Mouse (Mus musculus) embryonic facial prominence, embryonic 13.5 days (tissue): ENCODE data around the gene Atl1. TPM values are rescaled to one million over a fixed set of nuclear protein-coding genes. Genes with fewer than 3 reads are reported as not detected.

Source experiments
- ATAC-seq: fragments of 200-750 bp; cut with Nextera tagmentation; 2 replicates; pipeline ENCODE4 v1.8.0; 2017; ENCODE audit warnings: low read depth; ENCODE audit not compliant: insufficient number of reproducible peaks, insufficient read depth, low FRiP score, low TSS enrichment
- H3K27ac ChIP-seq: fragments of 300-500 bp; sonication (generic); 2 replicates; pipeline ENCODE4 v1.5.1; 2015; ENCODE audit warnings: moderate library complexity, mild to moderate bottlenecking, inconsistent platforms
- H3K27me3 ChIP-seq: fragments of 300-500 bp; sonication (generic); 2 replicates; pipeline ENCODE4 v1.6.1; 2015; ENCODE audit warnings: mild to moderate bottlenecking, inconsistent platforms
- H3K36me3 ChIP-seq: fragments of 300-500 bp; sonication (generic); 2 replicates; pipeline ENCODE4 v1.6.1; 2015; ENCODE audit warnings: mild to moderate bottlenecking, inconsistent platforms
- H3K4me1 ChIP-seq: fragments of 300-500 bp; sonication (generic); 2 replicates; pipeline ENCODE4 v1.6.1; 2015; ENCODE audit warnings: inconsistent platforms
- H3K4me2 ChIP-seq: fragments of 300-500 bp; sonication (generic); 2 replicates; pipeline ENCODE4 v1.6.1; 2015; ENCODE audit warnings: moderate library complexity, mild to moderate bottlenecking, inconsistent platforms
- H3K4me3 ChIP-seq: fragments of 300-500 bp; sonication (generic); 2 replicates; pipeline ENCODE4 v1.5.1; 2015; ENCODE audit warnings: mild to moderate bottlenecking, inconsistent platforms
- H3K9ac ChIP-seq: fragments of 300-500 bp; sonication (generic); 2 replicates; pipeline ENCODE4 v1.6.1; 2015; ENCODE audit warnings: mild to moderate bottlenecking, inconsistent platforms
- H3K9me3 ChIP-seq: fragments of 300-500 bp; sonication (generic); 2 replicates; pipeline ENCODE4 v1.6.1; 2016; ENCODE audit warnings: inconsistent platforms
- WGBS: fragments of 180-500 bp; shearing (Covaris S2); methylation state at CpG from one replicate; pipeline ENCODE4 v1.1.7; 2015; ENCODE audit warnings: mixed read lengths; 5-methylcytosine and 5-hydroxymethylcytosine counted together
- polyA plus RNA-seq: library from polyadenylated mRNA; unstranded; fragments of >200 nt; fragmentation: Nextera tagmentation; extraction: Ambion mirVana; gene quantifications from 2 replicates; pipeline ENCODE4 v1.2.1, GENCODE M21; 2015

Gene Atl1
- polyA plus RNA-seq, 1 experiment from 2014 or later: 5.5 TPM

- Histone ChIP-seq H3K4me3 (no peak overlapping the region), H3K4me1 (0 out of 2 replicates have a peak, but pooled peaks cover 4% of the 10 kb centered on the region), H3K27ac (no peak overlapping the region), H3K36me3 (peaks cover 25% of the 10 kb centered on the region), H3K4me2 (no peak overlapping the region), H3K9me3 (no peaks in the 10 kb centered on the region), H3K27me3 (no peaks in the 10 kb centered on the region), H3K9ac (no peak overlapping the region)
- WGBS: 98% methylated on average over 2 of the region's 2 CpGs
- no peak for ATAC-seq
Measured at GRCm38 (mm10) chr12:69857597-69857996, 34.8 kb upstream of the Atl1 start.

GRCm38 (mm10) chr12:69858847-69859246 is 33.6 kb upstream of the Atl1 start:
- Histone ChIP-seq H3K4me1 (0 out of 2 replicates have a peak, but pooled peaks cover 10% of the 10 kb centered on the region), H3K4me3 (no peak overlapping the region), H3K9ac (no peak overlapping the region), H3K36me3 (peaks cover 17% of the 10 kb centered on the region), H3K27me3 (no peaks in the 10 kb centered on the region), H3K4me2 (no peak overlapping the region), H3K9me3 (no peaks in the 10 kb centered on the region), H3K27ac (no peak overlapping the region)
- WGBS: 89% methylated on average over 4 of the region's 4 CpGs
- ATAC-seq: no peak

- WGBS: 63% methylated on average over 5 of the region's 5 CpGs
- H3K4me3 ChIP-seq: no peak overlapping the region
- peaks cover 18% of the 10 kb centered on the region for H3K36me3 ChIP-seq
Measured at GRCm38 (mm10) chr12:69863505-69863904, 28.9 kb upstream of the Atl1 start.

GRCm38 (mm10) chr12:69864164-69864692 is 28.2 kb upstream of the Atl1 start:
- H3K9ac ChIP-seq: no peak overlapping the region
- no peak overlapping the region for H3K4me2 ChIP-seq
- H3K4me3 ChIP-seq: no peak overlapping the region
- H3K27me3 ChIP-seq: no peaks in the 10 kb centered on the region
- H3K36me3 ChIP-seq: peaks cover 18% of the 10 kb centered on the region
- H3K9me3 ChIP-seq: no peaks in the 10 kb centered on the region
- 57% methylated on average over 4 of the region's 4 CpGs for WGBS
- ATAC-seq: no peak
- no peak overlapping the region for H3K27ac ChIP-seq
- H3K4me1 ChIP-seq: peaks cover 15% of the 10 kb centered on the region; the same call in 1 of the 2 replicates

More at GRCm38 (mm10) chr12:69863505-69863904, 28.9 kb upstream of the Atl1 start:
- Histone ChIP-seq H3K4me1 (peaks cover 18% of the 10 kb centered on the region; the same call in 1 of the 2 replicates), H3K27me3 (no peaks in the 10 kb centered on the region), H3K4me2 (no peak overlapping the region), H3K9me3 (no peaks in the 10 kb centered on the region), H3K27ac (no peak overlapping the region), H3K9ac (no peak overlapping the region)
- no peak for ATAC-seq

GRCm38 (mm10) chr12:69867338-69867737 is 25.1 kb upstream of the Atl1 start:
- no peak for ATAC-seq
- 85% methylated on average over 5 of the region's 5 CpGs for WGBS
- no peak overlapping the region for H3K4me3 ChIP-seq

GRCm38 (mm10) chr12:69871632-69872031 is 20.8 kb upstream of the Atl1 start:
- peaks cover 9% of the 10 kb centered on the region for H3K4me1 ChIP-seq
- peaks cover 36% of the 10 kb centered on the region for H3K36me3 ChIP-seq
- WGBS: 97% methylated on average over 5 of the region's 5 CpGs
- no peak for ATAC-seq
- no peak overlapping the region for H3K4me3 ChIP-seq
- H3K9me3 ChIP-seq: no peaks in the 10 kb centered on the region
- no peak overlapping the region for H3K4me2 ChIP-seq
- H3K27me3 ChIP-seq: no peaks in the 10 kb centered on the region
- no peak overlapping the region for H3K9ac ChIP-seq
- no peak overlapping the region for H3K27ac ChIP-seq

More at GRCm38 (mm10) chr12:69867338-69867737, 25.1 kb upstream of the Atl1 start:
- Histone ChIP-seq H3K4me1 (peaks cover 20% of the 10 kb centered on the region), H3K36me3 (peaks cover 43% of the 10 kb centered on the region), H3K27ac (no peak overlapping the region), H3K4me2 (no peak overlapping the region), H3K9ac (no peak overlapping the region), H3K9me3 (no peaks in the 10 kb centered on the region), H3K27me3 (no peaks in the 10 kb centered on the region)

- Histone ChIP-seq H3K27ac (no peak overlapping the region), H3K27me3 (no peaks in the 10 kb centered on the region), H3K4me3 (no peak overlapping the region), H3K4me1 (peaks cover 41% of the 10 kb centered on the region), H3K36me3 (no peaks in the 10 kb centered on the region), H3K9ac (no peak overlapping the region), H3K4me2 (no peak overlapping the region), H3K9me3 (no peaks in the 10 kb centered on the region)
- no peak for ATAC-seq
- WGBS: 77% methylated on average over 9 of the region's 9 CpGs
Measured at GRCm38 (mm10) chr12:69877842-69878363, 14.5 kb upstream of the Atl1 start.

- Histone ChIP-seq H3K4me1 (peaks cover 41% of the 10 kb centered on the region), H3K9me3 (no peaks in the 10 kb centered on the region), H3K27me3 (no peaks in the 10 kb centered on the region), H3K36me3 (no peaks in the 10 kb centered on the region), H3K4me3 (peak overlapping the region; percentile 6; the same call in 1 of the 2 replicates), H3K9ac (no peak overlapping the region), H3K4me2 (peak overlapping the region; percentile 44), H3K27ac (peak overlapping the region; percentile 81)
- WGBS: 6% methylated on average over 4 of the region's 4 CpGs
- ATAC-seq: peak; percentile 57; the same call in 1 of the 2 replicates
Measured at GRCm38 (mm10) chr12:69879172-69879665, 13.2 kb upstream of the Atl1 start.

GRCm38 (mm10) chr12:69879739-69880138 is 12.7 kb upstream of the Atl1 start:
- ATAC-seq: no peak
- H3K4me3 ChIP-seq: peak overlapping the region; percentile 6; the same call in 1 of the 2 replicates
- no peak overlapping the region for H3K9ac ChIP-seq
- 7% methylated on average over 6 of the region's 6 CpGs for WGBS
- peak overlapping the region; percentile 81 for H3K27ac ChIP-seq
- peak overlapping the region; percentile 44 for H3K4me2 ChIP-seq
- H3K27me3 ChIP-seq: no peaks in the 10 kb centered on the region
- no peaks in the 10 kb centered on the region for H3K36me3 ChIP-seq
- peaks cover 41% of the 10 kb centered on the region for H3K4me1 ChIP-seq
- H3K9me3 ChIP-seq: no peaks in the 10 kb centered on the region

GRCm38 (mm10) chr12:69881198-69881905 is 11.1 kb upstream of the Atl1 start:
- H3K9ac ChIP-seq: no peak overlapping the region
- no peak overlapping the region for H3K4me3 ChIP-seq
- H3K4me1 ChIP-seq: peaks cover 41% of the 10 kb centered on the region
- 0 out of 2 replicates have a peak, but pooled peaks cover 4% of the 10 kb centered on the region for H3K36me3 ChIP-seq
- no peaks in the 10 kb centered on the region for H3K9me3 ChIP-seq
- 34% methylated on average over 10 of the region's 10 CpGs for WGBS
- no peak overlapping the region for H3K4me2 ChIP-seq
- no peak for ATAC-seq
- no peak overlapping the region for H3K27ac ChIP-seq
- H3K27me3 ChIP-seq: no peaks in the 10 kb centered on the region

GRCm38 (mm10) chr12:69884053-69884452 is 8.4 kb upstream of the Atl1 start:
- Histone ChIP-seq H3K9me3 (no peaks in the 10 kb centered on the region), H3K36me3 (peaks cover 12% of the 10 kb centered on the region; the same call in 1 of the 2 replicates), H3K27me3 (no peaks in the 10 kb centered on the region), H3K9ac (no peak overlapping the region), H3K4me2 (no peak overlapping the region), H3K4me1 (peaks cover 44% of the 10 kb centered on the region), H3K4me3 (no peak overlapping the region), H3K27ac (no peak overlapping the region)
- no peak for ATAC-seq
- WGBS: 94% methylated on average over 5 of the region's 5 CpGs
